Mouse (Mus musculus) CD4-positive naive resting alpha-beta T cell, adult 76 days (primary cell): ENCODE data around the gene Gm15080. TPM values are rescaled to one million over a fixed set of nuclear protein-coding genes. Genes with fewer than 3 reads are reported as not detected.

Experiments used
- total RNA-seq: library from RNA; stranded (reverse); gene quantifications from one replicate; pipeline ENCODE4 v1.2.4, GENCODE M21; 2023

Gm15080 gene
- not detected for total RNA-seq

DNA sequence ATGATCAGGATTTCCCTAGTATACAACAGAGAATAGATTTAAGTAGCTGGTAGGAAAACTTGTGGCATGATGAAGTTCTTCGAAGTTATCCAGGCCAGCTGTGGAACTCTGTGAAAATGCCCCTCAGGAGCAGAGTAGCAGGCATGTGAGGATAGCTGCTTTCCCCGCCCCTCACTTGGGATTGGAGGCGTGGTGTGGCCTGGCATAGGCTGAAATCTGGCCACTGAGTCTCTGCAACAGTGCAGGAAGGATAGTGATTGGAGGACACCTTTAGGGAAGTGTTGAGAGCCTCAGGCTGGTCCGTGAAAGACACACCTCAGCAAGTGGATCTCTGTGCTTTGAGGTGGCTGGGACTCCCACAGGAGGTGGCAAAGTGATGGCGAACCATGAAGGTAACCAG, at the start of gene Gm15080:
Gene Gm15080 (plus strand): TSS at position 301 of the 400 bp plus-strand sequence.

Other genes starting within 250 kb of the Gm15080 start
- not detected for gene Gm15128, start 227.0 kb upstream of the Gm15080 start, total RNA-seq
- gene Gm15107, start 187.7 kb downstream of the Gm15080 start, total RNA-seq: not detected